Mouse (Mus musculus): Measurements from ENCODE around the gene Pcdh18. TPM values are rescaled to one million over a fixed set of nuclear protein-coding genes. Genes with fewer than 3 reads are reported as not detected.

The Pcdh18 gene
- total RNA-seq (2014; rRNA removed) (0.92 and 1.6 TPM in 2 replicates), polyA plus RNA-seq (2012; rRNA removed) (0.24 and 0.26 TPM in 2 replicates)

GRCm38 (mm10) chr3:49756870-49757625 lies at the start of gene Pcdh18:
Gene Pcdh18, minus strand, starts transcription at chr3:49757325.
- WGBS = under 1% methylated on average over 43 of the region's 43 CpGs
- Histone ChIP-seq H3K79me2 (ENCODE audit: control insufficient read depth, insufficient read depth, low read length) (no peaks in the 10 kb centered on the region), H3K4me3 (ENCODE audit: insufficient read depth, low read depth, low read length) (peak within 1 kb of the TSS; percentile 40), H3K27me3 (ENCODE audit: control insufficient read depth, insufficient read depth, low read length) (no peaks in the 10 kb centered on the region; the same call in 1 of the 2 replicates), H3K4me1 (ENCODE audit: control insufficient read depth, insufficient read depth, low read length) (no peaks in the 10 kb centered on the region; the same call in 1 of the 2 replicates), H3K27ac (replicated peaks; ENCODE audit: insufficient read depth, low read depth, low read length) (no peak within 1 kb of the TSS), H3K9ac (ENCODE audit: low read depth, low read length) (peak within 1 kb of the TSS; percentile 39; the same call in 1 of the 2 replicates), H3K36me3 (ENCODE audit: control insufficient read depth, insufficient read depth, low read length) (no peaks in the 10 kb centered on the region)
- TF ChIP-seq POLR2A (IDR thresholded peaks at IDR 0.05; ENCODE audit: extremely low read depth, insufficient read depth, low read length) (no peak), CTCF (IDR thresholded peaks at IDR 0.05; ENCODE audit: low read depth, low read length) (no peak)
- DNase-seq (ENCODE audit: extremely low read depth, low read depth, low spot score) = peak; percentile 51

- Histone ChIP-seq H3K4me1 (ENCODE audit: control insufficient read depth, insufficient read depth, low read length) (no peaks in the 10 kb centered on the region), H3K36me3 (ENCODE audit: control insufficient read depth, insufficient read depth, low read length) (no peaks in the 10 kb centered on the region), H3K4me3 (ENCODE audit: insufficient read depth, low read depth, low read length) (no peak overlapping the region), H3K27ac (replicated peaks; ENCODE audit: insufficient read depth, low read depth, low read length) (no peak overlapping the region), H3K79me2 (ENCODE audit: control insufficient read depth, insufficient read depth, low read length) (no peaks in the 10 kb centered on the region), H3K9ac (ENCODE audit: low read depth, low read length) (no peak overlapping the region), H3K27me3 (ENCODE audit: control insufficient read depth, insufficient read depth, low read length) (no peaks in the 10 kb centered on the region)
- WGBS = 59% methylated on average over 2 of the region's 2 CpGs
- no peak for DNase-seq (ENCODE audit: extremely low read depth, low read depth, low spot score)
- no peak for TF ChIP-seq POLR2A (IDR thresholded peaks at IDR 0.05; ENCODE audit: extremely low read depth, insufficient read depth, low read length)
- no peak for TF ChIP-seq CTCF (IDR thresholded peaks at IDR 0.05; ENCODE audit: low read depth, low read length)
Observed at GRCm38 (mm10) chr3:49806823-49807222, 49.7 kb upstream of the Pcdh18 start.

- Histone ChIP-seq H3K27ac (replicated peaks; ENCODE audit: insufficient read depth, low read depth, low read length) (no peak overlapping the region), H3K79me2 (ENCODE audit: control insufficient read depth, insufficient read depth, low read length) (no peaks in the 10 kb centered on the region), H3K36me3 (ENCODE audit: control insufficient read depth, insufficient read depth, low read length) (no peaks in the 10 kb centered on the region), H3K4me1 (ENCODE audit: control insufficient read depth, insufficient read depth, low read length) (no peaks in the 10 kb centered on the region), H3K27me3 (ENCODE audit: control insufficient read depth, insufficient read depth, low read length) (no peaks in the 10 kb centered on the region), H3K4me3 (ENCODE audit: insufficient read depth, low read depth, low read length) (no peak overlapping the region), H3K9ac (ENCODE audit: low read depth, low read length) (no peak overlapping the region)
- 65% methylated on average over 1 of the region's 1 CpGs for WGBS
- TF ChIP-seq POLR2A (IDR thresholded peaks at IDR 0.05; ENCODE audit: extremely low read depth, insufficient read depth, low read length) (no peak), CTCF (IDR thresholded peaks at IDR 0.05; ENCODE audit: low read depth, low read length) (no peak)
- DNase-seq (ENCODE audit: extremely low read depth, low read depth, low spot score) = no peak
Observed at GRCm38 (mm10) chr3:49805511-49805910, 48.4 kb upstream of the Pcdh18 start.

GRCm38 (mm10) chr3:49788296-49788695 lies 31.2 kb upstream of the Pcdh18 start:
- Histone ChIP-seq H3K36me3 (ENCODE audit: control insufficient read depth, insufficient read depth, low read length) (no peaks in the 10 kb centered on the region), H3K9ac (ENCODE audit: low read depth, low read length) (no peak overlapping the region), H3K27ac (replicated peaks; ENCODE audit: insufficient read depth, low read depth, low read length) (no peak overlapping the region), H3K4me1 (ENCODE audit: control insufficient read depth, insufficient read depth, low read length) (no peaks in the 10 kb centered on the region), H3K79me2 (ENCODE audit: control insufficient read depth, insufficient read depth, low read length) (no peaks in the 10 kb centered on the region), H3K4me3 (ENCODE audit: insufficient read depth, low read depth, low read length) (no peak overlapping the region), H3K27me3 (ENCODE audit: control insufficient read depth, insufficient read depth, low read length) (no peaks in the 10 kb centered on the region; the same call in 1 of the 2 replicates)
- WGBS = 23% methylated on average over 2 of the region's 2 CpGs
- no peak for TF ChIP-seq CTCF (IDR thresholded peaks at IDR 0.05; ENCODE audit: low read depth, low read length)
- TF ChIP-seq POLR2A (IDR thresholded peaks at IDR 0.05; ENCODE audit: extremely low read depth, insufficient read depth, low read length) = no peak
- no peak for DNase-seq (ENCODE audit: extremely low read depth, low read depth, low spot score)

- Histone ChIP-seq H3K27me3 (ENCODE audit: control insufficient read depth, insufficient read depth, low read length) (no peaks in the 10 kb centered on the region; the same call in 1 of the 2 replicates), H3K9ac (ENCODE audit: low read depth, low read length) (no peak overlapping the region), H3K4me3 (ENCODE audit: insufficient read depth, low read depth, low read length) (no peak overlapping the region), H3K79me2 (ENCODE audit: control insufficient read depth, insufficient read depth, low read length) (no peaks in the 10 kb centered on the region), H3K36me3 (ENCODE audit: control insufficient read depth, insufficient read depth, low read length) (no peaks in the 10 kb centered on the region), H3K4me1 (ENCODE audit: control insufficient read depth, insufficient read depth, low read length) (no peaks in the 10 kb centered on the region), H3K27ac (replicated peaks; ENCODE audit: insufficient read depth, low read depth, low read length) (no peak overlapping the region)
- WGBS = 81% methylated on average over 4 of the region's 4 CpGs
- TF ChIP-seq POLR2A (IDR thresholded peaks at IDR 0.05; ENCODE audit: extremely low read depth, insufficient read depth, low read length) (no peak), CTCF (IDR thresholded peaks at IDR 0.05; ENCODE audit: low read depth, low read length) (no peak)
- DNase-seq (ENCODE audit: extremely low read depth, low read depth, low spot score) = no peak
Observed at GRCm38 (mm10) chr3:49787719-49788118, 30.6 kb upstream of the Pcdh18 start.
